Comparison of ENCODE assay signal across 29 mouse cellular contexts in genomic region chr13:3896032-3896431, GRCm38 (mm10). TPM values are rescaled to one million over a fixed set of nuclear protein-coding genes. Genes with fewer than 3 reads are reported as not detected.
DNase-seq lines count a peak whose midpoint lies in the region; ATAC-seq lines count a peak whose summit lies in the region.
"Had no signal": no experiment of that assay in that cellular context is flagged by ENCODE, and none has a peak within 500 bp of the region (broad histone marks: within the 10 kb centered on the region; RNA-seq: fewer than 3 reads in every experiment).

No protein-coding gene starts in this region.

- no peak overlapping the region for H3K4me2 ChIP-seq in liver, embryonic 15.5 days
- H3K4me2 ChIP-seq in midbrain, embryonic 14.5 days (ENCODE audit: low read length): no peak overlapping the region
- H3K4me2 ChIP-seq: embryonic facial prominence, embryonic 15.5 days; heart, embryonic 13.5 days; hindbrain, embryonic 12.5 days had no signal

- no peaks in the 10 kb centered on the region for H3K27me3 ChIP-seq in liver, embryonic 15.5 days
- no peaks in the 10 kb centered on the region for H3K27me3 ChIP-seq in midbrain, embryonic 14.5 days (ENCODE audit: control insufficient read depth, insufficient read depth, low read length)
- H3K27me3 ChIP-seq: embryonic facial prominence, embryonic 15.5 days; heart, embryonic 13.5 days; hindbrain, embryonic 12.5 days had no signal

- no peak overlapping the region for H3K9ac ChIP-seq in liver, embryonic 15.5 days
- no peak overlapping the region for H3K9ac ChIP-seq in midbrain, embryonic 14.5 days (replicated peaks; ENCODE audit: low read length)
- H3K9ac ChIP-seq: embryonic facial prominence, embryonic 15.5 days; heart, embryonic 13.5 days; hindbrain, embryonic 12.5 days had no signal

- H3K4me1 ChIP-seq in liver, embryonic 15.5 days (replicated peaks): peaks cover 44% of the 10 kb centered on the region
- H3K4me1 ChIP-seq in midbrain, embryonic 14.5 days (ENCODE audit: control insufficient read depth, insufficient read depth, low read length): no peaks in the 10 kb centered on the region
- H3K4me1 ChIP-seq: hindbrain, embryonic 12.5 days had no signal

- peaks cover 23% of the 10 kb centered on the region for H3K36me3 ChIP-seq in liver, embryonic 15.5 days (replicated peaks)
- H3K36me3 ChIP-seq in midbrain, embryonic 14.5 days (ENCODE audit: control insufficient read depth, insufficient read depth, low read length): no peaks in the 10 kb centered on the region
- H3K36me3 ChIP-seq: hindbrain, embryonic 12.5 days had no signal

- no peak for ATAC-seq in liver, embryonic 15.5 days (ENCODE audit: insufficient read depth)
- no peak for ATAC-seq in midbrain, embryonic 14.5 days (ENCODE audit: low FRiP score, low TSS enrichment)
- ATAC-seq: forebrain, embryonic 14.5 days had no signal

- DNase-seq in heart, adult 11 months: peak; percentile 70
- no peak for DNase-seq in heart, postnatal 14 days
- no peak for DNase-seq in liver
- DNase-seq in lung, postnatal 36 days: peak; percentile 47
- DNase-seq in lung, postnatal 14 days: no peak
- no peak for DNase-seq in midbrain, embryonic 14.5 days
- DNase-seq: adrenal gland, postnatal 10 days; cerebellum, adult 11 months; cerebellum, adult 8-10 months; cerebellum, postnatal 14 days; embryo, embryonic 11 days; gastrocnemius, postnatal 36 days; heart, postnatal 4 days had no signal

- intact Hi-C loops in heart, postnatal 14 days (cut with DNase I): loop anchor here (1.0 to 10.0 kb wide), 3 partner anchors 106 to 491 kb away; no protein-coding TSS in a partner anchor

- H3K4me3 ChIP-seq in liver, embryonic 15.5 days (replicated peaks): no peak overlapping the region
- no peak overlapping the region for H3K4me3 ChIP-seq in midbrain, embryonic 14.5 days (replicated peaks; ENCODE audit: low read depth, low read length)
- H3K4me3 ChIP-seq: embryonic facial prominence, embryonic 15.5 days; erythroblast, embryonic 14.5 days; forebrain, embryonic 10.5 days; heart, adult 2 months; heart, embryonic 13.5 days; hindbrain, embryonic 12.5 days had no signal

- H3K27ac ChIP-seq in liver, embryonic 15.5 days (replicated peaks): peak overlapping the region; percentile 53
- no peak overlapping the region for H3K27ac ChIP-seq in midbrain, embryonic 14.5 days (replicated peaks; ENCODE audit: low read depth, low read length)
- H3K27ac ChIP-seq: embryonic facial prominence, embryonic 15.5 days; forebrain, embryonic 10.5 days; heart, adult 2 months; heart, embryonic 13.5 days; hindbrain, embryonic 12.5 days had no signal

- WGBS in liver, embryonic 15.5 days (ENCODE audit: insufficient replicate concordance): 74% methylated on average over 6 of the region's 6 CpGs
- 90% methylated on average over 6 of the region's 6 CpGs for WGBS in midbrain, embryonic 14.5 days

- no peaks in the 10 kb centered on the region for H3K9me3 ChIP-seq in liver, embryonic 15.5 days (replicated peaks)
- H3K9me3 ChIP-seq in midbrain, embryonic 14.5 days (ENCODE audit: control insufficient read depth, low read length): no peaks in the 10 kb centered on the region
- H3K9me3 ChIP-seq: embryonic facial prominence, embryonic 15.5 days; forebrain, embryonic 10.5 days; heart, embryonic 13.5 days; hindbrain, embryonic 12.5 days had no signal

RNA-seq across cellular contexts. Expression of gene Net1, which starts 22.0 kb away (rescaled TPM):
- 10 to 100 TPM; 28.2 to 29.4 TPM for total RNA-seq in heart, postnatal 14 days (2021)
- polyA plus RNA-seq in liver, embryonic 15.5 days (2015; fragmentation: Nextera tagmentation; extraction: Ambion mirVana): 51.4 and 58.3 TPM in 2 replicates
- polyA plus RNA-seq in midbrain, embryonic 14.5 days (2014; fragmentation: Nextera tagmentation; extraction: Ambion mirVana): 5.0 and 8.5 TPM in 2 replicates

RNA-seq across cellular contexts. Expression of gene Tubal3, which starts 22.0 kb away (rescaled TPM):
- total RNA-seq in heart, postnatal 14 days (2021): not detected
- polyA plus RNA-seq in liver, embryonic 15.5 days (2015; fragmentation: Nextera tagmentation; extraction: Ambion mirVana): 0.06 TPM in 1 of 2 replicates, not detected in the other
- polyA plus RNA-seq in midbrain, embryonic 14.5 days (2014; fragmentation: Nextera tagmentation; extraction: Ambion mirVana): not detected in 2 replicates
- total RNA-seq: adrenal gland, postnatal 10 days; adrenal gland, postnatal 4 days; common myeloid progenitor, adult 5-6 weeks; gastrocnemius, adult 8-10 months; gastrocnemius, postnatal 36 days; heart, adult 2 months; heart, postnatal 4 days; MEL had no signal
- polyA plus RNA-seq: brain, embryonic 14.5 days; C2C12; embryonic facial prominence, embryonic 11.5 days; embryonic facial prominence, embryonic 15.5 days; erythroblast, embryonic 14.5 days; forebrain, embryonic 10.5 days; forebrain, embryonic 14.5 days; heart, adult 2 months; heart, embryonic 13.5 days; heart, postnatal 0 days; hindbrain, embryonic 12.5 days had no signal

RNA-seq across cellular contexts. Expression of gene Calm5, which starts 42.1 kb away (rescaled TPM):
- not detected for total RNA-seq in heart, postnatal 14 days (2021)
- polyA plus RNA-seq in liver, embryonic 15.5 days (2015; fragmentation: Nextera tagmentation; extraction: Ambion mirVana): not detected in 2 replicates
- not detected in 2 replicates for polyA plus RNA-seq in midbrain, embryonic 14.5 days (2014; fragmentation: Nextera tagmentation; extraction: Ambion mirVana)
- total RNA-seq: adrenal gland, postnatal 10 days; adrenal gland, postnatal 4 days; common myeloid progenitor, adult 5-6 weeks; gastrocnemius, adult 8-10 months; gastrocnemius, postnatal 36 days; heart, adult 2 months; heart, postnatal 4 days; MEL had no signal
- polyA plus RNA-seq: brain, embryonic 14.5 days; C2C12; embryonic facial prominence, embryonic 11.5 days; erythroblast, embryonic 14.5 days; forebrain, embryonic 10.5 days; forebrain, embryonic 14.5 days; heart, adult 2 months; heart, embryonic 13.5 days; heart, postnatal 0 days; hindbrain, embryonic 12.5 days had no signal

RNA-seq across cellular contexts. Expression of gene Ucn3, which starts 49.1 kb away (rescaled TPM):
- total RNA-seq in heart, postnatal 14 days (2021): not detected
- polyA plus RNA-seq in liver, embryonic 15.5 days (2015; fragmentation: Nextera tagmentation; extraction: Ambion mirVana): not detected in 2 replicates
- 0.15 TPM in 1 of 2 replicates, not detected in the other for polyA plus RNA-seq in midbrain, embryonic 14.5 days (2014; fragmentation: Nextera tagmentation; extraction: Ambion mirVana)
- total RNA-seq: adrenal gland, postnatal 10 days; common myeloid progenitor, adult 5-6 weeks; gastrocnemius, adult 8-10 months; gastrocnemius, postnatal 36 days; heart, adult 2 months; heart, postnatal 4 days; MEL had no signal
- polyA plus RNA-seq: C2C12; embryonic facial prominence, embryonic 11.5 days; embryonic facial prominence, embryonic 15.5 days; erythroblast, embryonic 14.5 days; forebrain, embryonic 10.5 days; forebrain, embryonic 14.5 days; heart, adult 2 months; heart, embryonic 13.5 days; heart, postnatal 0 days; hindbrain, embryonic 12.5 days had no signal

RNA-seq across cellular contexts. Expression of gene Calm4, which starts 58.5 kb away (rescaled TPM):
- total RNA-seq in heart, postnatal 14 days (2021): not detected
- 0.43 TPM in 1 of 2 replicates, not detected in the other for polyA plus RNA-seq in liver, embryonic 15.5 days (2015; fragmentation: Nextera tagmentation; extraction: Ambion mirVana)
- polyA plus RNA-seq in midbrain, embryonic 14.5 days (2014; fragmentation: Nextera tagmentation; extraction: Ambion mirVana): not detected in 2 replicates
- total RNA-seq: adrenal gland, postnatal 10 days; adrenal gland, postnatal 4 days; gastrocnemius, postnatal 36 days; heart, adult 2 months; heart, postnatal 4 days; MEL had no signal
- polyA plus RNA-seq: C2C12; embryonic facial prominence, embryonic 11.5 days; erythroblast, embryonic 14.5 days; forebrain, embryonic 10.5 days; forebrain, embryonic 14.5 days; heart, adult 2 months; heart, embryonic 13.5 days; heart, postnatal 0 days; hindbrain, embryonic 12.5 days had no signal

Comparison
In these comparisons a context has a peak if more than half of its experiments do, and no peak if none do; other contexts are left out.
1. DNase-seq: peak in heart, adult 11 months (single experiment) and lung, postnatal 36 days (single experiment); none in heart, postnatal 14 days (0 of 2), liver (single experiment), lung, postnatal 14 days (single experiment) and midbrain, embryonic 14.5 days (single experiment).